Mouse (Mus musculus) forebrain, embryonic 15.5 days (tissue): ENCODE results near the gene Rnf224. TPM values are rescaled to one million over a fixed set of nuclear protein-coding genes. Genes with fewer than 3 reads are reported as not detected.

Experiments
- ATAC-seq: fragments of 200-750 bp; cut with Nextera tagmentation; replicated peaks from 2 replicates; pipeline ENCODE4 v1.8.0; 2017; ENCODE audit warnings: mild to moderate bottlenecking, moderate TSS enrichment, moderate library complexity
- H3K27ac ChIP-seq: fragments of 300-500 bp; sonication (generic); replicated peaks from 2 replicates; pipeline ENCODE4 v1.5.1; 2015; ENCODE audit warnings: mild to moderate bottlenecking, inconsistent platforms
- H3K27me3 ChIP-seq: fragments of 300-500 bp; sonication (generic); 2 replicates; pipeline ENCODE4 v1.6.1; 2015; ENCODE audit warnings: inconsistent platforms
- H3K36me3 ChIP-seq: fragments of 300-500 bp; sonication (generic); 2 replicates; pipeline ENCODE4 v1.6.1; 2015; ENCODE audit warnings: mild to moderate bottlenecking, inconsistent platforms
- H3K4me1 ChIP-seq: fragments of 300-500 bp; sonication (generic); 2 replicates; pipeline ENCODE4 v1.6.1; 2015; ENCODE audit warnings: inconsistent platforms
- H3K4me2 ChIP-seq: fragments of 300-500 bp; sonication (generic); replicated peaks from 2 replicates; pipeline ENCODE4 v1.6.1; 2015; ENCODE audit warnings: mild to moderate bottlenecking, inconsistent platforms
- H3K4me3 ChIP-seq: fragments of 300-500 bp; sonication (generic); 2 replicates; pipeline ENCODE4 v1.5.1; 2015; ENCODE audit warnings: mild to moderate bottlenecking, inconsistent platforms
- H3K9ac ChIP-seq: fragments of 300-500 bp; sonication (generic); replicated peaks from 2 replicates; pipeline ENCODE4 v1.6.1; 2015; ENCODE audit warnings: mild to moderate bottlenecking, inconsistent platforms
- H3K9me3 ChIP-seq: fragments of 300-500 bp; sonication (generic); 2 replicates; pipeline ENCODE4 v1.6.1; 2016; ENCODE audit warnings: inconsistent platforms
- WGBS: fragments of 180-500 bp; shearing (Covaris S2); methylation state at CpG from one replicate; pipeline ENCODE4 v1.1.7; 2015; ENCODE audit warnings: mixed read lengths; 5-methylcytosine and 5-hydroxymethylcytosine counted together
- polyA plus RNA-seq: library from polyadenylated mRNA; unstranded; fragments of >200 nt; fragmentation: Nextera tagmentation; extraction: Ambion mirVana; gene quantifications from 2 replicates; pipeline ENCODE4 v1.2.1, GENCODE M21; 2015

Rnf224 gene
- polyA plus RNA-seq, 1 experiment from 2014 or later: not detected

DNA sequence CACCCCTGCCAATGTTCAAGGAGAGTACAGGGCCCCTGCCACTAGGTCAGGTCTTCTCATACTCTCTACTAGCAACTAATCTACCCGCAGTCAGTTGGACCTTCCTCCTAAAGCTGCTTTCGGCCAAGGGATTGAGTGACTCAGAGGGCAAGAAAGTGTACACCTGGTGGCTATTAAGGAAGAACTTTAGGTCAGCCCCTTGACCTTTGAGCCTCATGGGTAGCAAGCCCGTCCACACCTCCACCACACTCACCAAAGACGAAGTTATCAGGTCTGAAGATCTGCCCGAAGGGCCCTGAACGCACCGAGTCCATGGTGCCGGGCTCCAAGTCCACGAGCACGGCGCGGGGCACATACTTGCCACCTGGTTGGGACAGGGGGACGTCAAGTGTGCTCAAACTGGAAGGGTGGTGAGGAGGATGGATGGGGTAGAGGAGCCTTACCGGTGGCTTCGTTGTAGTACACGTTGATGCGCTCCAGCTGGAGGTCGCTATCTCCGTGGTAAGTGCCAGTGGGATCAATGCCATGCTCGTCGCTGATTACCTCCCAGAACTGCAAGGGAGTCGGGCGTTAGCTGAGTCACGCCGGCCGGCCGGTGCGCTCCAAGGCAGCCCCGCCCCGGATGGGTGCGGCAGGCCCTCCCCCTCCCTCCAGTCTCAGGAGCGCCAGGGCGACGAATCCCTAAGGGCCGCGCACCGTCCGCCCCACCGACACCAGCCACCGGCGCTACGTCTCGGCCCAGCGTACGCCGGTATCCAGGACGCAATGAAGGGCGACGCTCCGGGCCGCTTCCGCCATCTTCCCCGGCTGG lies 12.7 kb downstream of the Rnf224 start:
- peaks cover 24% of the 10 kb centered on the region for H3K4me1 ChIP-seq
- H3K27me3 ChIP-seq: no peaks in the 10 kb centered on the region
- peaks cover 4% of the 10 kb centered on the region; the same call in 1 of the 2 replicates for H3K36me3 ChIP-seq
- H3K9me3 ChIP-seq: no peaks in the 10 kb centered on the region
- peak overlapping the region; percentile 69 for H3K9ac ChIP-seq
- peak overlapping the region; percentile 69 for H3K4me3 ChIP-seq
- peak overlapping the region; percentile 81 for H3K4me2 ChIP-seq
- 3% methylated on average over 52 of the region's 53 CpGs for WGBS
- peak overlapping the region; percentile 90 for H3K27ac ChIP-seq
- no peak for ATAC-seq

DNA sequence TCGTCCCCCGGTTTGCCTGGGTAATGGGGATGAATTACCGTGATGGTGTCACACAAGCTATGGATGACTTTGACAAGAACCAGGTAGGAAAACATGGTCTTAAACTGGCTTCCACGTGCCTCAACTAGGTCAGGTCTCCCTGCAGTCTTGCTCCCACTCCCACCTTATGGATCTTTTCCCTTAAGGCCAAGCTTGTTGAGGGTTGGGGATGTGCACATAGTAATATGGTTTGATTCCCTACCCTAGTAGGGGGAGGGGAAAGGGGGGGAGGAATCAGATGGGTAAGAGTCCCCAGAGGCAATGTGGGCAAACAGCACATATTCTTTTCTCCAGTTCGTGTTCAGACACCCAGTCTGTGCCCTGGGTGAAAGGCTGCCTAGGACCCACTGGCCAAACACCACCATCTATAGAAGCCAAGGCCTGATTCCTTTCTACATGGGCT lies 15.2 kb downstream of the Rnf224 start:
- Histone ChIP-seq H3K36me3 (peaks cover 4% of the 10 kb centered on the region; the same call in 1 of the 2 replicates), H3K4me3 (no peak overlapping the region), H3K4me2 (no peak overlapping the region), H3K27ac (no peak overlapping the region), H3K9me3 (no peaks in the 10 kb centered on the region), H3K9ac (no peak overlapping the region), H3K4me1 (peaks cover 17% of the 10 kb centered on the region), H3K27me3 (no peaks in the 10 kb centered on the region)
- ATAC-seq: no peak
- 78% methylated on average over 5 of the region's 5 CpGs for WGBS

DNA sequence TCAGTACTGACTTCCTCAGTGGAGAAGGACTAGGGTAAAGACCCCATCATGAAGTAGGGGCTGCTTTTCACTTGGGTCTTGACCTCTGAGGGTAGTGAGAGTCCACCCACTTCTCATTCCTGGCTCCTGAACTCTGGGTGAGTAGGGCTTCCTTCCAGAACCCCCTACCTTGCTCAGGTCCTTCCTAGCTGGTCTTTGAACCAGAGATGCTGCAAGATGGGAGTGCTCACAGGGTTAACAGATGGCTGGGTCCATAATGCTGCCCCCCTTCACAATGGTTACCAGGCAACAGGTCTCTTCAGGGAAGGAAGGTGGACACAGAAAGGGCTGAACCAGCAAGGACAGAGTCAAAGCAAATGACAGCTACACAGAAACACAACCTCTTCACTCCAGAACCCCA lies 18.1 kb downstream of the Rnf224 start, which contains the start of gene Fam166a:
Fam166a (plus strand) TSS at position 301 of the 400 bp plus-strand sequence.
- no peaks in the 10 kb centered on the region for H3K9me3 ChIP-seq
- no peak within 1 kb of the TSS for H3K4me3 ChIP-seq
- H3K27me3 ChIP-seq: no peaks in the 10 kb centered on the region
- no peak for ATAC-seq
- H3K27ac ChIP-seq: no peak within 1 kb of the TSS
- H3K4me1 ChIP-seq: peaks cover 4% of the 10 kb centered on the region
- H3K4me2 ChIP-seq: no peak within 1 kb of the TSS
- peaks cover 4% of the 10 kb centered on the region; the same call in 1 of the 2 replicates for H3K36me3 ChIP-seq
- no peak within 1 kb of the TSS for H3K9ac ChIP-seq

DNA sequence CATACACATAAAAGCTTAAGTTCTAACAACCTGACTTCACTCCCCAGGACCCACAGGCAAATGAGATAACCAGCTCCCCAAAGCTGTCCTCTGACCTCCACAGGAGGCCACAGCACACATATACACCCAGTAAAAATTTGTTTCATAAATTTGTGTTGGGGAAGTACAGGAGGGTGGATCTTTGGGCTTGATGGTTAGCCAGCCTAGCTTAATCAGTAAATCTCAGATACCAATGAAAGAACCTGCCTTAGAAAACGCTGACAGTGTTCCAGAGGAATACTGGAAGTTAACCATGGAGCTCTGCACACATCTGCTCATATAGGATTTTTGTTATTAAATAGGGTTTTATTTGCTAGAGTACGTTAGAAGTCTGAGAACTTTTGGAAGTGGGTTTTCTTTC lies 18.9 kb downstream of the Rnf224 start:
- 65% methylated on average over 2 of the region's 2 CpGs for WGBS
- Histone ChIP-seq H3K27ac (no peak overlapping the region), H3K4me1 (no peaks in the 10 kb centered on the region), H3K36me3 (peaks cover 4% of the 10 kb centered on the region; the same call in 1 of the 2 replicates), H3K4me2 (no peak overlapping the region), H3K9ac (no peak overlapping the region), H3K4me3 (no peak overlapping the region), H3K27me3 (no peaks in the 10 kb centered on the region), H3K9me3 (no peaks in the 10 kb centered on the region)
- no peak for ATAC-seq

DNA sequence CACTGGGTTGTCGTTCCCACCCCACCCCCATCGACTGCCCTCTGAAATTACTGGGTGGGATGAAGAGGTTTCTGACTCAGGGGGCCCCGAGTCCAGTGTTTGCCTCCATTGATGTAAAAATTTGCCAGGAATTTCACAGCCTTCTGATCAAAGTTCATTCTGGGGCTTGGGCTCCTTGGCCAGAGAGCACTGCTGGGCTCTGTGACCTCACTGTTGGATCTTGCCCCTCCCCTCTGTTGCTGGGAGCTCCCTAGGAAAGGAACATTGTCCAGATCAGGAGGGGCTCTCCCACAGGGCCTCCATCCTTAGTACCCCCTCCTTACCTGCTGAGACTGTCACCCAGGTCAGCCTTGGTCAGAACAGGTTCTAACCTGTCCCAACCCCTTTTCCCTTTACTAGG lies 22.1 kb downstream of the Rnf224 start, which contains the start of gene Stpg3:
Stpg3 (minus strand) TSS at position 194 of the 400 bp plus-strand sequence.
- H3K4me2 ChIP-seq: no peak within 1 kb of the TSS
- no peak within 1 kb of the TSS for H3K9ac ChIP-seq
- H3K4me3 ChIP-seq: no peak within 1 kb of the TSS
- peaks cover 15% of the 10 kb centered on the region for H3K4me1 ChIP-seq
- H3K36me3 ChIP-seq: no peaks in the 10 kb centered on the region
- 64% methylated on average over 3 of the region's 3 CpGs for WGBS
- no peaks in the 10 kb centered on the region for H3K9me3 ChIP-seq
- H3K27me3 ChIP-seq: no peaks in the 10 kb centered on the region
- ATAC-seq: no peak
- H3K27ac ChIP-seq: no peak within 1 kb of the TSS

DNA sequence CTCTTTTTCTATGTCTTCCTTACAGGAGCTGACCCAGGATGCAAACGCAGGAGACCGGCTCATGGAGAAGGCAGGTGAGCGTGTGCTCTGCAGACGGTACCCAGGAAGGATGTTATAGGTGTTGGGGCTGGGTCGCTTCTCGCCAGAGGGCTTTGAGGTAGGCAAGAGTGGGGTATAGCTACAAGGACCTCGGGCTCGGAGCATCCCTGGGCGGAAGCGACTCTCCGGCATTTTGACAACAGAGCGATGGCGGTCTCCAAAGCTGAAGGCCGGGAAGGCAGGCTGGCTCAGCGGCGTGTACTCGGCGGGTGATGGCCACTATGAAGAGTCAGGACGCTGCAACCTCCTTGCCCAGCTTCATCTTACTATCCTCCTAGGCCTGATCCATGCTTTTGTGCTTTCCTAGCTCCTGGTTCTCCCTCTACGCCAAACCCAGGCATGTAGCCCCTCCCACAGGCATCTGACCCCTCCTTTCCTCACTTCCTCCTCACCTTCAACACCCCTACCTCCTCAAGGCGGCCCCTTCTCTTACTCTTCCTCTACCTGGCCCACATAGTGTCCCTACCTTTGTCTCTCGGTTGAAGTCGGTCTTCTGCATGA lies 23.2 kb downstream of the Rnf224 start:
- H3K36me3 ChIP-seq: no peaks in the 10 kb centered on the region
- H3K4me3 ChIP-seq: no peak overlapping the region
- WGBS: 70% methylated on average over 23 of the region's 23 CpGs
- no peak overlapping the region for H3K9ac ChIP-seq
- H3K27me3 ChIP-seq: no peaks in the 10 kb centered on the region
- H3K4me1 ChIP-seq: peaks cover 25% of the 10 kb centered on the region
- H3K9me3 ChIP-seq: no peaks in the 10 kb centered on the region
- H3K27ac ChIP-seq: no peak overlapping the region
- no peak for ATAC-seq
- H3K4me2 ChIP-seq: no peak overlapping the region

DNA sequence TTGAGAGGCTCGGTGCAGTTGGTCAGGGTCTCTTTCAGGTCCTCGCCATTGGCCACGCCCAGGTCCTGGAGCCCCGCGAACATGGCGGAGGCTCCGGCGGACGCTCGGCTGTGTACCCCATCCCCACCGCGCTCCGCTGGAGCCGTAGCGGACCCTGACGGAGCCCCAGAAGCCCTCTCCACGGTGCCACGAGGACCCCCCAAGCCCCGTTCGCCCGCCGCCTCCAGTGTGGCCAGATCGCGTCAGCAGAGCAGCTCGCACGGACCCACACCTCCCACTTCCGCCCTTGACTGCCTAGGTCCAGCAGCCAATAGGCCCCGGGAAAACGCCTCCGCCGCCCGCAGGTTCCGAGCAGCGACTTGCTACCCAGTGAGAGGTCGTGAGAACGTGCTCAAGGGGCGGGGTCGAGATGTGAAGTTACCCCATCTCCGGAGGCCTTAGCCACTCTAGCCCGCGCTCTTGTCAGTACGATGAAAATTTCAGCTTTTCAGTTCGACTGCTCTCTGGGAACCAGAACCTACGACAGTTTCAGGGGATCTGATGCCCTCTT lies 25.4 kb downstream of the Rnf224 start, which contains the start of gene Nelfb:
Nelfb (minus strand) TSS at position 369 of the 550 bp plus-strand sequence.
- Histone ChIP-seq H3K27me3 (no peaks in the 10 kb centered on the region), H3K27ac (peak within 1 kb of the TSS; percentile 81), H3K4me3 (peak within 1 kb of the TSS; percentile 61), H3K4me2 (peak within 1 kb of the TSS; percentile 64), H3K9me3 (no peaks in the 10 kb centered on the region), H3K36me3 (peaks cover 7% of the 10 kb centered on the region; the same call in 1 of the 2 replicates), H3K4me1 (peaks cover 27% of the 10 kb centered on the region), H3K9ac (peak within 1 kb of the TSS; percentile 78)
- under 1% methylated on average over 44 of the region's 44 CpGs for WGBS
- ATAC-seq: peak; percentile 91

DNA sequence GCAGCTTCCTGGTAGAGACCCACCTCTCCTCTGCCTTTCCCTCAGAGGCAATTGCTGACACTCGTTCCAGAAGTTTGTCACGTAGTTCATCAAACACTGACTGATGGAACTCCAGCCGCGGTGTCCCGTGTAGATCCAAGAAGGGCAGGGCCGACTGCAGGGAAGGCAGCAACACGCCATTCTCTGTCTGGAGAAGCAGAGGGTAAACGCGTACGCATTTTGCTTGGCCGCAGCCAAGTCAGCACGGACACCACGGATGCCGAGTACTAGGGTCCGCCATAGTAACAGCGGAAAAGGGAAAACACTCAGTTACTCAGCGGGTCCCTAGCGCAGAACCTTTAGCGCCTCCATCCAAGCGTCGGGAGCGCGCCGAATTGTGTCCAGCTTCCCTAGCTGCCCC lies 25.9 kb downstream of the Rnf224 start:
- Histone ChIP-seq H3K27me3 (no peaks in the 10 kb centered on the region), H3K27ac (peak overlapping the region; percentile 81), H3K4me1 (peaks cover 27% of the 10 kb centered on the region), H3K4me3 (peak overlapping the region; percentile 61), H3K9me3 (no peaks in the 10 kb centered on the region), H3K36me3 (peaks cover 12% of the 10 kb centered on the region), H3K9ac (peak overlapping the region; percentile 78), H3K4me2 (peak overlapping the region; percentile 64)
- ATAC-seq: peak; percentile 47
- under 1% methylated on average over 24 of the region's 24 CpGs for WGBS

DNA sequence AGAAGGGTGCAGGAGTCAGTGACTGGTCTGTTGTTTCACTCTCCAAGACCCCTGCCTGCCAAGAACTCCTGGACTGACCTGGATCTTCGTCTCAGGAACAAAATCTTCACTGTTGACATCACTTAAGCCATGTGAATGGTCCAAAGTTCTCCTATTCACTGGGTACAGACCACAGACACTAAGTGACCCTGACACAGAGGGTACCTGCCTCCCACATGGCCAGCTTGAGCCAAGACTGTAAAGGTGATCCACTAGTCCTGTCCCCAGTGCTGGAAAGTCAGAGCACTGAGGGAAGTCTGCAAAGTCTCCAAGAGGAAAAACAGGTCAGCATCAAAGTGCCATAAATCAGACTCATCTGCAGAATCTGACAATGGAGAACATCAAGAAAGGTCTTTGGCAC lies 29.0 kb downstream of the Rnf224 start:
- peaks cover 40% of the 10 kb centered on the region for H3K36me3 ChIP-seq
- 76% methylated on average over 1 of the region's 1 CpGs for WGBS
- no peak for ATAC-seq

DNA sequence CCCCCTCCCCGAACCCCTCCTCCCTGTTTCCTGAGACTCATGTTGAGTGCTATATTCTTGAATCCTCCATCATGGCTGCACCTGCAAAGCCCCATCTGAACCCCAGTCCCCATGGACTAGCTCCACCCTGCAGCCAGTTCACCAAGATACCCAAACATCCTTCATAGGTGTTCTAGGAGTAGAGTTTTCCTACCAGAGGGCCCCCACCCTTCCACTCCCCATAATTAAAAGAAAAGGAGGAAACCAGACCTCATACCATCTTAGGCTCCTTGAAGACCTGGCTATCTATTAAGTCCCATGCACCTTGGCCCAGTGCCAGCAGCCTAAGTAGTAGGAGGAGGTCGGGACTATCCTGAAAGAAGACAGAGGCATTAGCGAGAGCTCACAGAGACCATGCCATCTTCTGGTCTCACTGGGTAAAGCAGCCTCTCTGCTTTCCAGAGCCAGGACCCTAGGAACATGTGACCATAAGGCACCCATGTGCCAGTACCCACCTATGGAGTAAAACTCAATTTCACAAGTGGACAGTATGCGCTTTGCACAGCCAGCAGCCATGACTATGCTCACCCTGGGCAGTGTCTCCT lies 32.9 kb downstream of the Rnf224 start:
- Histone ChIP-seq H3K36me3 (peaks cover 73% of the 10 kb centered on the region), H3K27me3 (no peaks in the 10 kb centered on the region), H3K4me1 (peaks cover 5% of the 10 kb centered on the region), H3K4me2 (no peak overlapping the region), H3K9ac (no peak overlapping the region), H3K27ac (no peak overlapping the region), H3K9me3 (no peaks in the 10 kb centered on the region), H3K4me3 (no peak overlapping the region)
- 62% methylated on average over 4 of the region's 4 CpGs for WGBS
- ATAC-seq: no peak; the same call in 1 of the 2 replicates

More for the DNA sequence above, 29.0 kb downstream of the Rnf224 start:
- H3K27ac ChIP-seq: no peak overlapping the region
- no peaks in the 10 kb centered on the region for H3K27me3 ChIP-seq
- no peaks in the 10 kb centered on the region for H3K9me3 ChIP-seq
- no peak overlapping the region for H3K9ac ChIP-seq
- H3K4me3 ChIP-seq: no peak overlapping the region
- peaks cover 27% of the 10 kb centered on the region for H3K4me1 ChIP-seq
- H3K4me2 ChIP-seq: no peak overlapping the region

DNA sequence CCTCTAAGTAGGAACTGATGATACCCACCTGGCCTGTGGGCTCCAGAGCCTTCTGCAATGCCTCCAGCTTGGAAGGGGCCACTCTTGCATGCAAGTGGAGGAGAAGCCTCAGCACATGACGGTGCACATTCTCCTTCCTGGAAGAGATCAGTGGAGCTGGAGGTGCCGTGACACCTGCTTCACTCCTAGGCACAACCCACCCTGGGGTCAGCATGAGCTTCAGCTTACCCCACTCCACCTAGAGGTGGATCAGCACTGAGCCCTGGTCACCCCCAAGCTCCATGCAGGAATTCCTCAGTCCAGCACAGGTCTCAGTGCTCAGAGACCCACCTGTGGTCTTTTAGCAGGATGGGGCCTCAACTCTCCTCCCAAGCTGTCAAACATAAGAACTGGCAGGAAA lies 36.0 kb downstream of the Rnf224 start:
- Histone ChIP-seq H3K9ac (no peak overlapping the region), H3K36me3 (peaks cover 60% of the 10 kb centered on the region), H3K4me1 (no peaks in the 10 kb centered on the region), H3K9me3 (no peaks in the 10 kb centered on the region), H3K4me2 (no peak overlapping the region), H3K4me3 (no peak overlapping the region), H3K27me3 (peaks cover 12% of the 10 kb centered on the region), H3K27ac (no peak overlapping the region)
- no peak for ATAC-seq
- WGBS: 83% methylated on average over 2 of the region's 2 CpGs

DNA sequence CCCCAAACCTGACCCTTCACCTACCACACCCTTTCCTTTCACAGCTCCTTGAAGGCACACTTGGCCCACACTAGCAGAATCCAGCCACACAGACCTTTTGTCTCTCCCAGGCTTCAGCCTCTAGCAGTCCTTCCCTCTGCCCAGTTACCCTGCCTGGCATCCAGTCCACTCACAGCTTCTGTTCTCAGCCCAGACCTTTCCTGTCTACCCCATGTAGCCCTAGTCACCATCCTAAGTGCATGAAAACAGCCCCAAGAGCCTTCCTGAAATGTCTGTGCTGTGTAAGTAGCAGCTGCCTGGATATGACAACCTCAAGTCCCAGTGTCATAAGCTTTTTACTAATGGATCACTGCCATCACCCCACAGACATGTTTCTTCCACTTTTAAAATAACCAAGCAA lies 38.6 kb downstream of the Rnf224 start:
- Histone ChIP-seq H3K4me1 (0 out of 2 replicates have a peak, but pooled peaks cover 3% of the 10 kb centered on the region), H3K27me3 (peaks cover 29% of the 10 kb centered on the region), H3K4me2 (no peak overlapping the region), H3K27ac (no peak overlapping the region), H3K36me3 (peaks cover 36% of the 10 kb centered on the region), H3K9me3 (no peaks in the 10 kb centered on the region), H3K4me3 (no peak overlapping the region), H3K9ac (no peak overlapping the region)
- no peak for ATAC-seq
